Mouse (Mus musculus) olfactory bulb, adult 2 months (tissue): ENCODE measurements around the gene Slit2.

ENCODE experiments used
- CTCF ChIP-seq: fragments of 200-500 bp; IDR thresholded peaks from 2 replicates; pipeline ENCODE4 v1.5.1; 2012; ENCODE audit warnings: low read depth, mild to moderate bottlenecking, low read length, moderate library complexity; ENCODE audit not compliant: insufficient read depth
- POLR2A ChIP-seq: fragments of 200-500 bp; IDR thresholded peaks from 2 replicates; pipeline ENCODE4 v1.6.1; 2012; ENCODE audit warnings: mild to moderate bottlenecking, low read depth, low read length, moderate library complexity; ENCODE audit not compliant: insufficient read depth

GRCm38 (mm10) chr5:48327652-48328051 lies 344.7 kb downstream of the Slit2 start, which contains the start of gene 5730480H06Rik:
- no peak for TF ChIP-seq POLR2A
- TF ChIP-seq CTCF: no peak
